Mouse (Mus musculus) limb, embryonic 11.5 days (tissue): ENCODE data around the gene Tgoln1. TPM values are rescaled to one million over a fixed set of nuclear protein-coding genes. Genes with fewer than 3 reads are reported as not detected.

ENCODE experiments used
- ATAC-seq: fragments of 200-750 bp; cut with Nextera tagmentation; 2 replicates; pipeline ENCODE4 v1.8.0; 2017; ENCODE audit warnings: low read depth; ENCODE audit not compliant: insufficient number of reproducible peaks, low FRiP score, low TSS enrichment
- DNase-seq: peaks from one replicate; pipeline ENCODE4 v3.0.0-alpha.2; 2015; ENCODE audit warnings: low spot score
- H3K27ac ChIP-seq: fragments of 300-500 bp; sonication (generic); replicated peaks from 2 replicates; pipeline ENCODE4 v1.5.1; 2014; ENCODE audit warnings: low read depth, mild to moderate bottlenecking, low read length
- H3K27me3 ChIP-seq: fragments of 300-500 bp; sonication (generic); 2 replicates; pipeline ENCODE4 v1.6.1; 2014; ENCODE audit warnings: mild to moderate bottlenecking, low read length, mixed read lengths; ENCODE audit not compliant: control insufficient read depth, insufficient read depth
- H3K36me3 ChIP-seq: fragments of 300-500 bp; sonication (generic); 2 replicates; pipeline ENCODE4 v1.6.1; 2014; ENCODE audit warnings: mild to moderate bottlenecking, low read length, moderate library complexity, mixed read lengths; ENCODE audit not compliant: control insufficient read depth, insufficient read depth
- H3K4me1 ChIP-seq: fragments of 300-500 bp; sonication (generic); 2 replicates; pipeline ENCODE4 v1.6.1; 2014; ENCODE audit warnings: low read length, mixed read lengths; ENCODE audit not compliant: control insufficient read depth, insufficient read depth
- H3K4me2 ChIP-seq: fragments of 300-500 bp; sonication (generic); 2 replicates; pipeline ENCODE4 v1.6.1; 2014; ENCODE audit warnings: low read depth, mild to moderate bottlenecking, moderate library complexity; ENCODE audit not compliant: severe bottlenecking
- H3K4me3 ChIP-seq: fragments of 300-500 bp; sonication (generic); 2 replicates; pipeline ENCODE4 v1.5.1; 2014; ENCODE audit warnings: low read depth, low read length
- H3K9ac ChIP-seq: fragments of 300-500 bp; sonication (generic); 2 replicates; pipeline ENCODE4 v1.6.1; 2014; ENCODE audit warnings: mild to moderate bottlenecking, low read length
- H3K9me3 ChIP-seq: fragments of 300-500 bp; sonication (generic); 2 replicates; pipeline ENCODE4 v1.6.1; 2016; ENCODE audit warnings: low read length; ENCODE audit not compliant: control insufficient read depth
- WGBS: fragments of 180-500 bp; shearing (Covaris S2); extraction: QIAGEN DNeasy Blood & Tissue Kit; methylation state at CpG from one replicate; pipeline ENCODE4 v1.1.7; 2014; 5-methylcytosine and 5-hydroxymethylcytosine counted together
- polyA plus RNA-seq: library from polyadenylated mRNA; unstranded; fragments of >200 nt; fragmentation: Nextera tagmentation; extraction: Ambion mirVana; gene quantifications from 2 replicates; pipeline ENCODE4 v1.2.1, GENCODE M21; 2014

Tgoln1 gene
- polyA plus RNA-seq, 1 experiment from 2014 or later = 24.6 TPM

GRCm38 (mm10) chr6:72581625-72582382 is 35.0 kb downstream of the Tgoln1 start:
- ATAC-seq (no peak), DNase-seq (no peak)
- WGBS = 71% methylated on average over 11 of the region's 11 CpGs
- Histone ChIP-seq H3K9ac (no peak overlapping the region), H3K36me3 (no peaks in the 10 kb centered on the region), H3K4me1 (no peaks in the 10 kb centered on the region), H3K4me3 (no peak overlapping the region), H3K27ac (no peak overlapping the region), H3K4me2 (no peak overlapping the region), H3K9me3 (no peaks in the 10 kb centered on the region), H3K27me3 (no peaks in the 10 kb centered on the region)

- DNase-seq (no peak), ATAC-seq (no peak)
- Histone ChIP-seq H3K4me1 (no peaks in the 10 kb centered on the region), H3K27me3 (no peaks in the 10 kb centered on the region), H3K4me2 (no peak overlapping the region), H3K9me3 (no peaks in the 10 kb centered on the region), H3K4me3 (no peak overlapping the region), H3K36me3 (no peaks in the 10 kb centered on the region; the same call in 1 of the 2 replicates), H3K9ac (no peak overlapping the region), H3K27ac (no peak overlapping the region)
- WGBS = 89% methylated on average over 3 of the region's 3 CpGs
Observed at GRCm38 (mm10) chr6:72576041-72576440, 40.8 kb downstream of the Tgoln1 start.

- WGBS = 58% methylated on average over 3 of the region's 3 CpGs
- H3K4me3 ChIP-seq = no peak overlapping the region
- H3K36me3 ChIP-seq = no peaks in the 10 kb centered on the region; the same call in 1 of the 2 replicates
- no peak overlapping the region for H3K4me2 ChIP-seq
- no peaks in the 10 kb centered on the region for H3K27me3 ChIP-seq
- no peak for DNase-seq
- H3K4me1 ChIP-seq = no peaks in the 10 kb centered on the region
- no peaks in the 10 kb centered on the region for H3K9me3 ChIP-seq
- no peak overlapping the region for H3K27ac ChIP-seq
- ATAC-seq = no peak
- no peak overlapping the region for H3K9ac ChIP-seq
Observed at GRCm38 (mm10) chr6:72571826-72572225, 45.0 kb downstream of the Tgoln1 start.

GRCm38 (mm10) chr6:72570644-72571397 is 46.0 kb downstream of the Tgoln1 start:
- no peaks in the 10 kb centered on the region; the same call in 1 of the 2 replicates for H3K36me3 ChIP-seq
- 84% methylated on average over 10 of the region's 10 CpGs for WGBS
- H3K4me1 ChIP-seq = no peaks in the 10 kb centered on the region
- no peak overlapping the region for H3K4me2 ChIP-seq
- no peak overlapping the region for H3K4me3 ChIP-seq
- ATAC-seq = no peak
- H3K9ac ChIP-seq = no peak overlapping the region
- no peaks in the 10 kb centered on the region for H3K27me3 ChIP-seq
- DNase-seq = no peak
- H3K27ac ChIP-seq = no peak overlapping the region
- no peaks in the 10 kb centered on the region for H3K9me3 ChIP-seq

GRCm38 (mm10) chr6:72568736-72569135 is 48.1 kb downstream of the Tgoln1 start:
- Histone ChIP-seq H3K4me3 (no peak overlapping the region), H3K4me2 (no peak overlapping the region), H3K36me3 (no peaks in the 10 kb centered on the region), H3K4me1 (no peaks in the 10 kb centered on the region), H3K9me3 (no peaks in the 10 kb centered on the region), H3K27me3 (no peaks in the 10 kb centered on the region), H3K9ac (no peak overlapping the region), H3K27ac (no peak overlapping the region)
- ATAC-seq (no peak), DNase-seq (no peak)
- 90% methylated on average over 10 of the region's 10 CpGs for WGBS

GRCm38 (mm10) chr6:72567508-72567907 is 49.3 kb downstream of the Tgoln1 start:
- no peak overlapping the region for H3K4me3 ChIP-seq
- H3K27ac ChIP-seq = no peak overlapping the region
- no peak for ATAC-seq
- no peaks in the 10 kb centered on the region for H3K27me3 ChIP-seq
- DNase-seq = no peak
- H3K4me1 ChIP-seq = 0 out of 2 replicates have a peak, but pooled peaks cover 6% of the 10 kb centered on the region
- H3K9ac ChIP-seq = no peak overlapping the region
- no peaks in the 10 kb centered on the region for H3K36me3 ChIP-seq
- no peak overlapping the region for H3K4me2 ChIP-seq
- H3K9me3 ChIP-seq = no peaks in the 10 kb centered on the region
- 89% methylated on average over 5 of the region's 5 CpGs for WGBS

GRCm38 (mm10) chr6:72566044-72566443 is 50.8 kb downstream of the Tgoln1 start:
- Histone ChIP-seq H3K4me3 (no peak overlapping the region), H3K4me1 (0 out of 2 replicates have a peak, but pooled peaks cover 8% of the 10 kb centered on the region), H3K9ac (no peak overlapping the region), H3K27ac (no peak overlapping the region), H3K27me3 (no peaks in the 10 kb centered on the region), H3K9me3 (no peaks in the 10 kb centered on the region), H3K36me3 (no peaks in the 10 kb centered on the region), H3K4me2 (no peak overlapping the region)
- WGBS = 10% methylated on average over 4 of the region's 4 CpGs
- DNase-seq (peak; percentile 92), ATAC-seq (peak; percentile 64)

GRCm38 (mm10) chr6:72565506-72565905 is 51.3 kb downstream of the Tgoln1 start:
- Histone ChIP-seq H3K4me3 (no peak overlapping the region), H3K36me3 (no peaks in the 10 kb centered on the region), H3K4me1 (0 out of 2 replicates have a peak, but pooled peaks cover 8% of the 10 kb centered on the region), H3K9me3 (no peaks in the 10 kb centered on the region), H3K27ac (no peak overlapping the region), H3K9ac (no peak overlapping the region), H3K27me3 (no peaks in the 10 kb centered on the region), H3K4me2 (no peak overlapping the region)
- ATAC-seq (no peak), DNase-seq (no peak)
- 77% methylated on average over 7 of the region's 7 CpGs for WGBS
